Mouse (Mus musculus): ENCODE results near the gene Mblac1.

- TF ChIP-seq HCFC1 (IDR thresholded peaks at IDR 0.05; ENCODE audit: borderline replicate concordance, insufficient read depth, low read length) (no peak), ZNF384 (IDR thresholded peaks at IDR 0.05; ENCODE audit: low read depth, low read length) (no peak)
These were observed 31.6 kb downstream of the Mblac1 start, which contains the start of gene Nxpe5 for GRCm38 (mm10) chr5:138225700-138226099.

Measured in ES-E14 (cell line).